Mouse (Mus musculus): ENCODE data around the gene Gcn1l1. TPM values are rescaled to one million over a fixed set of nuclear protein-coding genes. Genes with fewer than 3 reads are reported as not detected.
A peak's percentile ranks its signal among the peaks of the same experiment; 100 is the strongest.

Gcn1l1 gene
- total and polyA plus RNA-seq, 3 experiments = 88.2 to 123 (median 93.8) TPM

- no peak overlapping the region for H3K27ac ChIP-seq (ENCODE audit: control insufficient read depth, low read depth, low read length)
- H3K9ac ChIP-seq (ENCODE audit: control insufficient read depth, low read depth, low read length, poor library complexity, severe bottlenecking) = no peak overlapping the region
- no peak overlapping the region for H3K4me3 ChIP-seq (ENCODE audit: control insufficient read depth in 1 of 2, insufficient read depth in 1 of 2, low read depth in 2 of 2, low read length in 2 of 2)
- no peak for DNase-seq (ENCODE audit: low read depth, low spot score)
- H3K36me3 ChIP-seq (ENCODE audit: control insufficient read depth in 1 of 2, insufficient read depth in 2 of 2, low read length in 2 of 2) = peaks cover 0 to 3% of the 10 kb centered on the region in 2 experiments; a peak in 2 of 4 replicates
- peaks cover 0 to 10% of the 10 kb centered on the region in 2 experiments; a peak in 3 of 4 replicates for H3K4me1 ChIP-seq (ENCODE audit: control insufficient read depth in 1 of 2, insufficient read depth in 2 of 2, low read length in 2 of 2)
- no peaks in the 10 kb centered on the region for H3K9me3 ChIP-seq (replicated peaks; ENCODE audit: insufficient read depth, low read length)
- no peak for TF ChIP-seq JUND (IDR thresholded peaks at IDR 0.05; ENCODE audit: low read depth, low read length)
- no peak for TF ChIP-seq ZC3H11A (IDR thresholded peaks at IDR 0.05; ENCODE audit: low read depth, low read length)
- TF ChIP-seq POLR2A (IDR thresholded peaks at IDR 0.05; ENCODE audit: control insufficient read depth in 1 of 2, insufficient read depth in 1 of 2, low read depth in 1 of 2, low read length in 2 of 2, poor library complexity in 1 of 2) = no peak
- no peak for TF ChIP-seq CHD1 (IDR thresholded peaks at IDR 0.05; ENCODE audit: low read depth, low read length)
- TF ChIP-seq TAL1 (IDR thresholded peaks at IDR 0.05; ENCODE audit: low read length) = no peak
- TF ChIP-seq POLR2AphosphoS5 (IDR thresholded peaks at IDR 0.05; ENCODE audit: borderline replicate concordance, low read depth, low read length) = no peak
- no peak for TF ChIP-seq MAZ (IDR thresholded peaks at IDR 0.05; ENCODE audit: low read depth, low read length)
- TF ChIP-seq ZKSCAN1 (IDR thresholded peaks at IDR 0.05; ENCODE audit: low read depth, low read length) = no peak
- no peaks in the 10 kb centered on the region for H3K27me3 ChIP-seq (ENCODE audit: control insufficient read depth in 1 of 2, insufficient read depth in 2 of 2, low read length in 2 of 2)
- H3K79me2 ChIP-seq (ENCODE audit: control insufficient read depth, insufficient read depth, low read length, poor library complexity) = peaks cover 2% of the 10 kb centered on the region; the same call in 1 of the 2 replicates
Observed at GRCm38 (mm10) chr5:115542635-115543384, 22.2 kb upstream of the Gcn1l1 start.

DNA sequence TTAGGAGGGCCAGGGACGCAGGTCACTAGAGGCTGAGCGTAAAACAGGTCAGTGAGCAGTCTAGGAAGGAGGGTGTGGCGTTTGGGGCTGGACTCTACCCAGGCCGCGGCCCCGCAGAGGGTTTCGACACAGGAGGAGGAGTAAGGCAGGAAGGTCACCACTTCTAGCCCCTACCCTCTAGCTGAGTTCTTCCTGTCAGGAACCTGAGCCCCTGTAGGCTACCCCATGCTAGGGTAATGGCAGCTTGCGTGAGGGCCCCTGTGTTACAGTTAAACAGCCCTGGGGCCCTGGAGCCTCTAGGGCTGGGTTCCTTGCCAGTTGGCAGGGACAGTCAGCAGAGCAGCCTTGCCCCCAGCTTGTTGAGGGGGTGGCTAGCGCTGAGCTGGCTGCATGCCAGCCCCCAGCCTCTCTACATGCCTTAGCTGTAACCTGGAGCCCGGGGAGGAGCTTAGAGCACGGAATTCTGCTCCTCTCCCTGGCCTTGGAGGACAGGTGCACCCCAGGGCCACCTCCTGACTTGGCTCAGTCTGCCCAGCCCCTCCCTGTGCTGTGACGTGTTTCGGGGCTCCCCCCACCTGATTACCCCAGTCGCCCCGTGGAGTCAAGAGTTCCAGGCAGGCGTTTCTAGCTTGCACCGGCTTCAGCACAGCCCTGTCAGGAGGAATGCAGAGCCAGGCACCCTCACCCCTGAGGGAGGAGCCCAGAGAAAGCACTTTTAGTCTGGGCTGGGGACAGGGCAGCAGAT lies 21.4 kb upstream of the Gcn1l1 start:
- Histone ChIP-seq H3K27me3 (ENCODE audit: control insufficient read depth in 1 of 2, insufficient read depth in 2 of 2, low read length in 2 of 2) (no peaks in the 10 kb centered on the region), H3K9me3 (replicated peaks; ENCODE audit: insufficient read depth, low read length) (no peaks in the 10 kb centered on the region), H3K4me3 (ENCODE audit: control insufficient read depth in 1 of 2, insufficient read depth in 1 of 2, low read depth in 2 of 2, low read length in 2 of 2) (no peak overlapping the region), H3K27ac (ENCODE audit: control insufficient read depth, low read depth, low read length) (no peak overlapping the region), H3K4me1 (ENCODE audit: control insufficient read depth in 1 of 2, insufficient read depth in 2 of 2, low read length in 2 of 2) (peaks cover 0 to 6% of the 10 kb centered on the region in 2 experiments; a peak in 3 of 4 replicates), H3K79me2 (ENCODE audit: control insufficient read depth, insufficient read depth, low read length, poor library complexity) (peaks cover 2% of the 10 kb centered on the region; the same call in 1 of the 2 replicates), H3K36me3 (ENCODE audit: control insufficient read depth in 1 of 2, insufficient read depth in 2 of 2, low read length in 2 of 2) (no peaks in the 10 kb centered on the region; a peak in 2 of 4 replicates), H3K9ac (ENCODE audit: control insufficient read depth, low read depth, low read length, poor library complexity, severe bottlenecking) (no peak overlapping the region)
- DNase-seq (ENCODE audit: low read depth, low spot score) = peak; percentile 49
- TF ChIP-seq POLR2A (IDR thresholded peaks at IDR 0.05; ENCODE audit: control insufficient read depth in 1 of 2, insufficient read depth in 1 of 2, low read depth in 1 of 2, low read length in 2 of 2, poor library complexity in 1 of 2) (no peak), KAT2A (conservative IDR thresholded peaks at IDR 0.05; ENCODE audit: low read depth, low read length) (no peak), E2F4 (IDR thresholded peaks at IDR 0.05; ENCODE audit: borderline replicate concordance, low read depth, low read length) (no peak), CHD2 (IDR thresholded peaks at IDR 0.05; ENCODE audit: low read length) (no peak), UBTF (IDR thresholded peaks at IDR 0.05; ENCODE audit: borderline replicate concordance, insufficient read depth, low read depth, low read length) (no peak), HCFC1 (IDR thresholded peaks at IDR 0.05; ENCODE audit: low read depth, low read length) (no peak), GABPA (IDR thresholded peaks at IDR 0.05; ENCODE audit: low read depth, low read length) (no peak), MYB (IDR thresholded peaks at IDR 0.05; ENCODE audit: low read depth, low read length) (no peak), GATA1 (IDR thresholded peaks at IDR 0.05; ENCODE audit: low read depth, low read length) (no peak), RAD21 (IDR thresholded peaks at IDR 0.05; ENCODE audit: low read depth, low read length) (no peak), JUND (IDR thresholded peaks at IDR 0.05; ENCODE audit: low read depth, low read length) (no peak), MAX (IDR thresholded peaks at IDR 0.05; ENCODE audit: low read length) (no peak), ZKSCAN1 (IDR thresholded peaks at IDR 0.05; ENCODE audit: low read depth, low read length) (no peak), ZNF384 (IDR thresholded peaks at IDR 0.05; ENCODE audit: low read depth, low read length) (no peak), USF1 (IDR thresholded peaks at IDR 0.05; ENCODE audit: low read depth, low read length) (no peak)
